Mouse (Mus musculus) thymus, adult 2 months (tissue): ENCODE results near the gene A630089N07Rik. TPM values are rescaled to one million over a fixed set of nuclear protein-coding genes. Genes with fewer than 3 reads are reported as not detected.
"Not testable (repeated sequence)": the region's sequence is repeated elsewhere in the genome, so short reads cannot be mapped to it uniquely, and the experiment has no call there.

Experiments
- DNase-seq: peaks from one replicate; pipeline ENCODE4 v3.0.0; 2021
- H3K27ac ChIP-seq: fragments of 200-500 bp; 2 replicates; pipeline ENCODE4 v1.5.1; 2012; ENCODE audit warnings: low read length, control low read depth; ENCODE audit not compliant: control insufficient read depth, insufficient read depth
- H3K27me3 ChIP-seq: fragments of 200-500 bp; 2 replicates; pipeline ENCODE4 v1.6.1; 2012; ENCODE audit warnings: mild to moderate bottlenecking, low read length, moderate library complexity, mixed read lengths; ENCODE audit not compliant: control insufficient read depth, insufficient read depth
- H3K36me3 ChIP-seq: fragments of 200-500 bp; 2 replicates; pipeline ENCODE4 v1.6.1; 2012; ENCODE audit warnings: mild to moderate bottlenecking, low read length, moderate library complexity; ENCODE audit not compliant: control insufficient read depth, insufficient read depth
- H3K4me1 ChIP-seq: fragments of 200-500 bp; replicated peaks from 2 replicates; pipeline ENCODE4 v1.6.1; 2012; ENCODE audit warnings: low read length; ENCODE audit not compliant: control insufficient read depth, insufficient read depth
- H3K4me3 ChIP-seq: fragments of 200-500 bp; 2 replicates; pipeline ENCODE4 v1.5.1; 2012; ENCODE audit warnings: mild to moderate bottlenecking, low read length, control low read depth, moderate library complexity; ENCODE audit not compliant: control insufficient read depth, insufficient read depth
- CTCF ChIP-seq: fragments of 200-500 bp; IDR thresholded peaks from 2 replicates; pipeline ENCODE4 v1.5.1; 2012; ENCODE audit warnings: mild to moderate bottlenecking, control low read depth, low read length, moderate library complexity, borderline replicate concordance; ENCODE audit not compliant: control insufficient read depth, poor library complexity, insufficient read depth; ENCODE audit errors: extremely low read depth
- POLR2A ChIP-seq: fragments of 200-500 bp; IDR thresholded peaks from 2 replicates; pipeline ENCODE4 v1.6.1; 2012; ENCODE audit warnings: mild to moderate bottlenecking, low read length, control low read depth, moderate library complexity; ENCODE audit not compliant: control insufficient read depth, poor library complexity, insufficient read depth; ENCODE audit errors: extremely low read depth
- WGBS: fragments of 180-500 bp; shearing (Covaris S2); methylation state at CpG from one replicate; pipeline ENCODE4 v1.1.7; 2018; 5-methylcytosine and 5-hydroxymethylcytosine counted together
- polyA plus RNA-seq: library from polyadenylated mRNA; depleted of rRNA; stranded (reverse); fragments of >200 nt; gene quantifications from 2 replicates; pipeline ENCODE4 v1.2.3, GENCODE M21; 2012

The A630089N07Rik gene
- polyA plus RNA-seq, 1 experiment = 3.7 TPM

- no peak for TF ChIP-seq POLR2A
- TF ChIP-seq CTCF = no peak
- no peak overlapping the region for H3K27ac ChIP-seq
- H3K36me3 ChIP-seq = peaks cover 3% of the 10 kb centered on the region; the same call in 1 of the 2 replicates
- no peak overlapping the region for H3K4me3 ChIP-seq
- H3K27me3 ChIP-seq = no peaks in the 10 kb centered on the region
- DNase-seq = no peak
- WGBS = 97% methylated on average over 2 of the region's 2 CpGs
- no peaks in the 10 kb centered on the region for H3K4me1 ChIP-seq
Observed at GRCm38 (mm10) chr16:98022657-98023345, 59.4 kb downstream of the A630089N07Rik start.

DNA sequence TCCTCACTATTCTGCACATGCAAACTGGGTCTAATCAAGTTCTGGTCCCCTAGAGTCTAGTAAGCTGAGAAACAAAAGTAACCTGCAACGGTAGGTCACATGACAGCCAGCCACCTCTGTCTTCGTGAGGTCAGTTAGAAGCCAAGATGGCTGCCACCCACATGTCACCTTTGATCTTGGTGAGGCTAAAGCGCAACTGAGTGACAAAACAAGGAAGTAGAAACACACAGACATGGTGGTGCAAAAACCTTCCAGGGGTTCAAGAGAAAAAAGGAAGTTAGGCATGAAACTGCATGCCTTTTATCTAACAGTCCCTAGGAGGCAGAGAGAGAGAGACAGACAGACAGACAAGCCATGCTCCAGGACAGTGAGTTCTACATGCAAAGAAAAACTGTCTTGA, 60.2 kb downstream of the A630089N07Rik start:
- TF ChIP-seq POLR2A (no peak), CTCF (no peak)
- 89% methylated on average over 3 of the region's 3 CpGs for WGBS
- H3K27me3 ChIP-seq = no peaks in the 10 kb centered on the region
- no peak overlapping the region for H3K27ac ChIP-seq
- no peaks in the 10 kb centered on the region for H3K4me1 ChIP-seq
- no peak overlapping the region for H3K4me3 ChIP-seq
- H3K36me3 ChIP-seq = peaks cover 3% of the 10 kb centered on the region; the same call in 1 of the 2 replicates
- DNase-seq = no peak

GRCm38 (mm10) chr16:97997383-97997731, 84.9 kb downstream of the A630089N07Rik start:
- H3K4me1 ChIP-seq, H3K27ac ChIP-seq, H3K36me3 ChIP-seq, H3K27me3 ChIP-seq, DNase-seq: not testable (repeated sequence)
- WGBS = 0% methylated on average over 8 of the region's 8 CpGs
- H3K4me3 ChIP-seq = peak overlapping the region; percentile 52

DNA sequence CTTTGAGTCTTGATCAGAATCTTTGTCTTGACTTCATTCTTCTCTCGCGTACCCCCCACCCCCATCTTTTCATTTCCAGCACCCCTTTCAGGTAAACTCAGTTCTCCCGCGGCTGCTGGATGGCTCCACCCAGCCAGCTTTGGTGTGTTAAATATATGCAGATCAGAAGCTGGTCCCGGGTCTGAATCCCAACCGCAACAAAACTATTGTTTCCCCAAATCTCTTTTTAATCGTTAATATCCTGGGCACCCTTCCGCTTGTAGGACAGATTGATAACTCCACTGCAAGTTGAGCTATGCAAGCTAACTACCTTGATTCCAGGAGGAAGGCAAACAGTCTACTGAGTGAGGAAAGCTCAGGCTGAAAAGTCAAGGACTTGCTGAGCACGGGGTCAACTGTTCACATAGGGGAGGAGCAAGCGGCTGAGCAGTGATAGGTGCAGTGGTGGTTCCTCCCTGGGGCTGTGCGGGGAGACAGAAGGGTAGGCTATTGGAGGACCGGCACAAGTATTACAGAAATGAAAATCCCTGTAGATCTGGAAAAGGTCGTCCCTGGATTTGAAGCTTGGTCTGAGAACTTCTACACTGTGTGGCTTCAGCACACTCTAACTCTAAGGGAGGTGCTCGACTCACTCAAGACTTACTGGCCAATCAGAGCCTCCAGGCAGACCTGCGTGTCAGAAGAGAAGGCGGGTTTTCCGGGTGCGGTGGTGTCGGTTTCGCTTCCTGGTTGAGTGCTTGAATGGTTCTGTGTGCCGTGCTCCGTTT, 85.5 kb downstream of the A630089N07Rik start, which contains the start of gene B230307C23Rik:
B230307C23Rik (plus strand) TSS at position 700 of the 767 bp plus-strand sequence.
- Histone ChIP-seq H3K4me1 (peaks cover 8% of the 10 kb centered on the region; the same call in 1 of the 2 replicates), H3K36me3 (no peaks in the 10 kb centered on the region), H3K27ac (peak within 1 kb of the TSS; percentile 58), H3K27me3 (no peaks in the 10 kb centered on the region), H3K4me3 (peak within 1 kb of the TSS; percentile 52)
- 3% methylated on average over 22 of the region's 22 CpGs for WGBS
- peak; percentile 86 for DNase-seq
- no peak for TF ChIP-seq POLR2A
- TF ChIP-seq CTCF = no peak

- TF ChIP-seq CTCF = no peak
- Histone ChIP-seq H3K4me1 (peaks cover 8% of the 10 kb centered on the region; the same call in 1 of the 2 replicates), H3K27ac (peak overlapping the region; percentile 17; the same call in 1 of the 2 replicates), H3K36me3 (no peaks in the 10 kb centered on the region), H3K4me3 (no peak overlapping the region), H3K27me3 (no peaks in the 10 kb centered on the region)
- DNase-seq = no peak
- 6% methylated on average over 1 of the region's 1 CpGs for WGBS
Observed at GRCm38 (mm10) chr16:97995849-97996615, 86.2 kb downstream of the A630089N07Rik start.

DNA sequence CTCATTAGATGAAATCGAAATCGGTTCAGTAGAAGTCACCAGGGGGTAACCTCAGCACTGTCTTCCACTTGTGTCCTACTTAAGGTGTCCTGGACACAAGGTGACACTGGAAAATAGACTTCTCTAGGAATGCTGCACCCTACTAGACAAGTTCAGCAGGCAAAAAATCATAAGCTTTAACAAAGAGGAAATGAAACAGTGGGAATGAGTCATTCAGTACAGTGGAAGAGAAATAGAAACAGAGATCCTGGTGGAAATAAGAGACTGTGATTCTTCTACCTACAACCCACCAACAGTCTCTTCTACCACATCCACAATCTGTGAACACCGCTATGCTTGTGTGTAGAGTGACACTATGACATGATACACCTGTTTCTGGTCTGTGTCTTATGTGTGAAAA, 89.8 kb downstream of the A630089N07Rik start:
- not testable (repeated sequence) for H3K36me3 ChIP-seq, H3K4me3 ChIP-seq, H3K27me3 ChIP-seq, H3K4me1 ChIP-seq, H3K27ac ChIP-seq, DNase-seq
- 83% methylated on average over 3 of the region's 3 CpGs for WGBS
